ENCODE assay signal across 13 mouse cellular contexts in genomic region chr15:89063536-89063935, GRCm38 (mm10). TPM values are rescaled to one million over a fixed set of nuclear protein-coding genes. Genes with fewer than 3 reads are reported as not detected.
DNase-seq lines count a peak whose midpoint lies in the region; ATAC-seq lines count a peak whose summit lies in the region.
"Had no signal": no experiment of that assay in that cellular context is flagged by ENCODE, and none has a peak within 500 bp of the region (broad histone marks: within the 10 kb centered on the region; RNA-seq: fewer than 3 reads in every experiment).

No protein-coding gene starts in this region.

- peak; percentile 17; the same call in 1 of the 2 replicates for ATAC-seq in cerebellum, adult (ENCODE audit: insufficient number of reproducible peaks, low FRiP score, low TSS enrichment)
- ATAC-seq: intestine, embryonic 15.5 days had no signal

- peak; percentile 2 for DNase-seq in kidney, postnatal 10 days
- DNase-seq in kidney, postnatal 36 days = no peak
- peak; percentile 80 to 81 for DNase-seq in cerebellum, postnatal 25 days
- DNase-seq in left cerebral cortex, postnatal 25 days (ENCODE audit: low spot score in 2 of 2) = peak; percentile 63 to 87
- DNase-seq in lung, adult 18-20 months = no peak
- no peak for DNase-seq in heart, adult 9 months (ENCODE audit: low spot score in 2 of 2)
- DNase-seq in spleen, adult 12 weeks (ENCODE audit: low spot score) = no peak
- DNase-seq: embryo, embryonic 11 days; heart, adult 2 months; heart, postnatal 4 days; lung, adult 2 months had no signal

- intact Hi-C loops in left cerebral cortex, postnatal 25 days (cut with DNase I) = loop anchor here (5.0 kb wide), 1 partner anchor 186 kb away; no protein-coding TSS in a partner anchor

RNA-seq across cellular contexts. Expression of gene Panx2, which starts 4.0 kb away (rescaled TPM):
- 10 to 100 TPM; 95.4 to 95.5 TPM for total RNA-seq in left cerebral cortex, postnatal 25 days (2021)

RNA-seq across cellular contexts. Expression of gene Trabd, which starts 11.4 kb away (rescaled TPM):
- total RNA-seq in left cerebral cortex, postnatal 25 days (2021) = 10 to 100 TPM; 15.8 to 17.9 TPM

RNA-seq across cellular contexts. Expression of gene Selenoo, which starts 25.3 kb away (rescaled TPM):
- total RNA-seq in left cerebral cortex, postnatal 25 days (2021) = 10 to 100 TPM; 18.9 to 20.6 TPM

RNA-seq across cellular contexts. Expression of gene Tubgcp6, which starts 59.4 kb away (rescaled TPM):
- 10 to 100 TPM; 26.3 to 27.7 TPM for total RNA-seq in left cerebral cortex, postnatal 25 days (2021)

Comparison
In these comparisons a context has a peak if more than half of its experiments do, and no peak if none do; other contexts are left out.
1. DNase-seq: peak in kidney, postnatal 10 days (single experiment), cerebellum, postnatal 25 days (2 of 2) and left cerebral cortex, postnatal 25 days (2 of 2); none in kidney, postnatal 36 days (0 of 2), lung, adult 18-20 months (0 of 2), heart, adult 9 months (0 of 2) and spleen, adult 12 weeks (single experiment).